Mouse (Mus musculus) ES-Bruce4 (cell line): Measurements from ENCODE around the gene Rbm8a2.

Experiments
- CTCF ChIP-seq: IDR thresholded peaks from one replicate; pipeline ENCODE4 v1.8.1; 2011; ENCODE audit warnings: low read depth, low read length
- EP300 ChIP-seq: IDR thresholded peaks from 2 replicates; pipeline ENCODE4 v1.6.1; 2011; ENCODE audit warnings: low read depth, low read length; ENCODE audit not compliant: insufficient read depth
- POLR2A ChIP-seq: IDR thresholded peaks from one replicate; pipeline ENCODE4 v1.8.1; 2011; ENCODE audit warnings: low read length; ENCODE audit not compliant: insufficient read depth

- no peak for TF ChIP-seq CTCF
- no peak for TF ChIP-seq POLR2A
- no peak for TF ChIP-seq EP300
These were observed 45.6 kb upstream of the Rbm8a2 start for GRCm38 (mm10) chr1:176024501-176024900.
